Mouse (Mus musculus) stomach, embryonic 15.5 days (tissue): ENCODE results near the gene Odaph. TPM values are rescaled to one million over a fixed set of nuclear protein-coding genes. Genes with fewer than 3 reads are reported as not detected.
A peak's percentile ranks its signal among the peaks of the same experiment; 100 is the strongest.

Experiments
- ATAC-seq: fragments of 200-750 bp; cut with Nextera tagmentation; 2 replicates; pipeline ENCODE4 v1.8.0; 2017; ENCODE audit warnings: low read depth, moderate number of reproducible peaks, moderate TSS enrichment; ENCODE audit not compliant: insufficient read depth, low FRiP score
- H3K27ac ChIP-seq: fragments of 300-500 bp; sonication (generic); 2 replicates; pipeline ENCODE4 v1.5.1; 2015; ENCODE audit warnings: mild to moderate bottlenecking, inconsistent platforms
- H3K27me3 ChIP-seq: fragments of 300-500 bp; sonication (generic); replicated peaks from 2 replicates; pipeline ENCODE4 v1.6.1; 2015; ENCODE audit warnings: inconsistent platforms
- H3K36me3 ChIP-seq: fragments of 300-500 bp; sonication (generic); 2 replicates; pipeline ENCODE4 v1.6.1; 2015; ENCODE audit warnings: inconsistent platforms
- H3K4me1 ChIP-seq: fragments of 300-500 bp; sonication (generic); 2 replicates; pipeline ENCODE4 v1.6.1; 2015; ENCODE audit warnings: inconsistent platforms
- H3K4me2 ChIP-seq: fragments of 300-500 bp; sonication (generic); 2 replicates; pipeline ENCODE4 v1.6.1; 2015; ENCODE audit warnings: mild to moderate bottlenecking, inconsistent platforms
- H3K4me3 ChIP-seq: fragments of 300-500 bp; sonication (generic); replicated peaks from 2 replicates; pipeline ENCODE4 v1.5.1; 2015; ENCODE audit warnings: inconsistent platforms
- H3K9ac ChIP-seq: fragments of 300-500 bp; sonication (generic); 2 replicates; pipeline ENCODE4 v1.6.1; 2015; ENCODE audit warnings: inconsistent platforms
- H3K9me3 ChIP-seq: fragments of 300-500 bp; sonication (generic); 2 replicates; pipeline ENCODE4 v1.6.1; 2016; ENCODE audit warnings: inconsistent platforms
- WGBS: fragments of 180-500 bp; shearing (Covaris S2); methylation state at CpG from one replicate; pipeline ENCODE4 v1.1.7; 2015; 5-methylcytosine and 5-hydroxymethylcytosine counted together
- polyA plus RNA-seq: library from polyadenylated mRNA; unstranded; fragments of >200 nt; fragmentation: Nextera tagmentation; extraction: Ambion mirVana; gene quantifications from 2 replicates; pipeline ENCODE4 v1.2.1, GENCODE M21; 2015

Odaph gene
- polyA plus RNA-seq, 1 experiment from 2014 or later = 0.30 TPM

- H3K27me3 ChIP-seq = no peaks in the 10 kb centered on the region
- ATAC-seq = peak; percentile 96
- peak within 1 kb of the TSS; percentile 68 for H3K9ac ChIP-seq
- H3K36me3 ChIP-seq = no peaks in the 10 kb centered on the region
- no peaks in the 10 kb centered on the region for H3K9me3 ChIP-seq
- peak within 1 kb of the TSS; percentile 100 for H3K27ac ChIP-seq
- H3K4me3 ChIP-seq = peak within 1 kb of the TSS; percentile 86
- WGBS = under 1% methylated on average over 65 of the region's 65 CpGs
- peaks cover 17% of the 10 kb centered on the region; the same call in 1 of the 2 replicates for H3K4me1 ChIP-seq
- peak within 1 kb of the TSS; percentile 60 for H3K4me2 ChIP-seq
Measured at GRCm38 (mm10) chr5:91962639-91963440, 24.4 kb upstream of the Odaph start, which contains the start of gene Rchy1. Gene Rchy1, minus strand, starts transcription at chr5:91963068.

GRCm38 (mm10) chr5:91972046-91972445 is 15.2 kb upstream of the Odaph start:
- Histone ChIP-seq H3K4me1 (no peaks in the 10 kb centered on the region), H3K27ac (no peak overlapping the region), H3K9ac (no peak overlapping the region), H3K27me3 (no peaks in the 10 kb centered on the region), H3K4me3 (no peak overlapping the region), H3K4me2 (no peak overlapping the region), H3K9me3 (no peaks in the 10 kb centered on the region), H3K36me3 (no peaks in the 10 kb centered on the region)
- WGBS = 88% methylated on average over 3 of the region's 3 CpGs
- no peak for ATAC-seq

GRCm38 (mm10) chr5:91974002-91974401 is 13.3 kb upstream of the Odaph start:
- 84% methylated on average over 7 of the region's 7 CpGs for WGBS
- no peak for ATAC-seq
- no peaks in the 10 kb centered on the region for H3K36me3 ChIP-seq
- H3K4me1 ChIP-seq = no peaks in the 10 kb centered on the region
- H3K9me3 ChIP-seq = no peaks in the 10 kb centered on the region
- H3K9ac ChIP-seq = no peak overlapping the region
- no peaks in the 10 kb centered on the region for H3K27me3 ChIP-seq
- H3K4me3 ChIP-seq = no peak overlapping the region
- no peak overlapping the region for H3K27ac ChIP-seq
- no peak overlapping the region for H3K4me2 ChIP-seq

- WGBS = 87% methylated on average over 9 of the region's 9 CpGs
- Histone ChIP-seq H3K4me1 (no peaks in the 10 kb centered on the region), H3K27ac (no peak overlapping the region), H3K4me2 (no peak overlapping the region), H3K4me3 (no peak overlapping the region), H3K36me3 (no peaks in the 10 kb centered on the region), H3K9me3 (no peaks in the 10 kb centered on the region), H3K27me3 (no peaks in the 10 kb centered on the region), H3K9ac (no peak overlapping the region)
- no peak for ATAC-seq
Measured at GRCm38 (mm10) chr5:91975758-91976157, 11.5 kb upstream of the Odaph start.

- no peaks in the 10 kb centered on the region for H3K27me3 ChIP-seq
- no peaks in the 10 kb centered on the region for H3K36me3 ChIP-seq
- 71% methylated on average over 10 of the region's 10 CpGs for WGBS
- no peaks in the 10 kb centered on the region for H3K4me1 ChIP-seq
- no peaks in the 10 kb centered on the region for H3K9me3 ChIP-seq
- no peak overlapping the region for H3K9ac ChIP-seq
- ATAC-seq = no peak
- H3K27ac ChIP-seq = no peak overlapping the region
- H3K4me3 ChIP-seq = no peak overlapping the region
- H3K4me2 ChIP-seq = no peak overlapping the region
Measured at GRCm38 (mm10) chr5:91976566-91977396, 10.5 kb upstream of the Odaph start.

- WGBS = 87% methylated on average over 2 of the region's 2 CpGs
- no peaks in the 10 kb centered on the region for H3K36me3 ChIP-seq
- no peaks in the 10 kb centered on the region for H3K9me3 ChIP-seq
- H3K4me2 ChIP-seq = no peak overlapping the region
- no peaks in the 10 kb centered on the region for H3K4me1 ChIP-seq
- no peaks in the 10 kb centered on the region for H3K27me3 ChIP-seq
- no peak overlapping the region for H3K9ac ChIP-seq
- no peak for ATAC-seq
- H3K4me3 ChIP-seq = no peak overlapping the region
- H3K27ac ChIP-seq = no peak overlapping the region
Measured at GRCm38 (mm10) chr5:91977397-91977770, 9.9 kb upstream of the Odaph start.

- H3K27me3 ChIP-seq = no peaks in the 10 kb centered on the region
- 86% methylated on average over 11 of the region's 11 CpGs for WGBS
- H3K4me2 ChIP-seq = no peak overlapping the region
- no peaks in the 10 kb centered on the region for H3K36me3 ChIP-seq
- no peaks in the 10 kb centered on the region for H3K9me3 ChIP-seq
- ATAC-seq = no peak
- H3K4me1 ChIP-seq = no peaks in the 10 kb centered on the region
- no peak overlapping the region for H3K4me3 ChIP-seq
- no peak overlapping the region for H3K27ac ChIP-seq
- H3K9ac ChIP-seq = no peak overlapping the region
Measured at GRCm38 (mm10) chr5:91981176-91981840, 6.0 kb upstream of the Odaph start.

GRCm38 (mm10) chr5:91983490-91983889 is 3.8 kb upstream of the Odaph start:
- Histone ChIP-seq H3K27ac (no peak overlapping the region), H3K9me3 (no peaks in the 10 kb centered on the region), H3K27me3 (no peaks in the 10 kb centered on the region), H3K9ac (no peak overlapping the region), H3K4me3 (no peak overlapping the region), H3K4me2 (no peak overlapping the region), H3K4me1 (no peaks in the 10 kb centered on the region), H3K36me3 (no peaks in the 10 kb centered on the region)
- ATAC-seq = no peak
- 68% methylated on average over 2 of the region's 2 CpGs for WGBS

- Histone ChIP-seq H3K27me3 (no peaks in the 10 kb centered on the region), H3K36me3 (no peaks in the 10 kb centered on the region), H3K4me1 (no peaks in the 10 kb centered on the region), H3K9ac (no peak overlapping the region), H3K4me2 (no peak overlapping the region), H3K9me3 (no peaks in the 10 kb centered on the region), H3K4me3 (no peak overlapping the region), H3K27ac (no peak overlapping the region)
- no peak for ATAC-seq
- 68% methylated on average over 2 of the region's 2 CpGs for WGBS
Measured at GRCm38 (mm10) chr5:91985721-91986120, 1.6 kb upstream of the Odaph start.

- Histone ChIP-seq H3K4me1 (no peaks in the 10 kb centered on the region), H3K27ac (no peak overlapping the region), H3K27me3 (no peaks in the 10 kb centered on the region), H3K36me3 (no peaks in the 10 kb centered on the region), H3K9ac (no peak overlapping the region), H3K9me3 (no peaks in the 10 kb centered on the region), H3K4me3 (no peak overlapping the region), H3K4me2 (no peak overlapping the region)
- no peak for ATAC-seq
- WGBS = 71% methylated on average over 2 of the region's 2 CpGs
Measured at GRCm38 (mm10) chr5:91987799-91988198, 524 bp downstream of the Odaph start.

GRCm38 (mm10) chr5:91989261-91989660 is 2.0 kb downstream of the Odaph start:
- H3K4me3 ChIP-seq = no peak overlapping the region
- H3K4me1 ChIP-seq = no peaks in the 10 kb centered on the region
- no peaks in the 10 kb centered on the region for H3K9me3 ChIP-seq
- H3K27me3 ChIP-seq = no peaks in the 10 kb centered on the region
- ATAC-seq = no peak
- WGBS = 84% methylated on average over 9 of the region's 9 CpGs
- H3K4me2 ChIP-seq = no peak overlapping the region
- H3K36me3 ChIP-seq = no peaks in the 10 kb centered on the region
- H3K27ac ChIP-seq = no peak overlapping the region
- no peak overlapping the region for H3K9ac ChIP-seq
